Mouse (Mus musculus): ENCODE data around the gene Iqce.
"Not testable (repeated sequence)": the region's sequence is repeated elsewhere in the genome, so short reads cannot be mapped to it uniquely, and the experiment has no call there.

Iqce gene

GRCm38 (mm10) chr5:140704378-140705251, 2.4 kb upstream of the Iqce start, which contains the start of gene Brat1:
TSS of gene Brat1 (plus strand) at chr5:140705011.
- DNase-seq (ENCODE audit: low read depth): peak; percentile 100

- DNase-seq (ENCODE audit: low read depth): peak; percentile 80
Measured at GRCm38 (mm10) chr5:140703480-140704377, 1.6 kb upstream of the Iqce start.

- peak; percentile 33 for DNase-seq (ENCODE audit: low read depth)
Measured at GRCm38 (mm10) chr5:140702618-140703175, 519 bp upstream of the Iqce start.

- peak; percentile 73 for DNase-seq (ENCODE audit: low read depth)
Measured at GRCm38 (mm10) chr5:140701661-140702060, 517 bp downstream of the Iqce start.

DNA sequence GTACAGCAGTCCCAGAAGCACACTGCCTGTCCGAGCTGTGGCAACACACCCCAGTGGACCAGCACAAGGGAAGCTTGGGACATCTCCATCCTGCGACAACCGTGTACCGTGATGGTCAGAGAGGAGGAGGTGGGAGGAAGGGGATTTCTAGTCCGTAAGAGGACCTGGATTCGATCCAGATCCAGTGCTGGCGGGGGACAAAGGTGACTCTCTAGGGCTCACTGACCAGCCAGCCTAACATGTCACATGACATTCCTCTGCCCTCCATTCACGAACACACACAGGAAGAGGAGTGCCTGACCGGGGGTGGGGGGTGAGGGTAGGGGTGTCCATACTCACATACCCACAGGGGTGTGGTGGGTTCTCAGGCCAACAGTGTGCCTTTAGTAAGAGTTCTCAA, 2.4 kb downstream of the Iqce start:
- no peak for DNase-seq (ENCODE audit: low read depth)

- DNase-seq (ENCODE audit: low read depth): no peak
Measured at GRCm38 (mm10) chr5:140695987-140696386, 6.2 kb downstream of the Iqce start.

GRCm38 (mm10) chr5:140688434-140688833, 13.7 kb downstream of the Iqce start:
- DNase-seq (ENCODE audit: low read depth): no peak

DNA sequence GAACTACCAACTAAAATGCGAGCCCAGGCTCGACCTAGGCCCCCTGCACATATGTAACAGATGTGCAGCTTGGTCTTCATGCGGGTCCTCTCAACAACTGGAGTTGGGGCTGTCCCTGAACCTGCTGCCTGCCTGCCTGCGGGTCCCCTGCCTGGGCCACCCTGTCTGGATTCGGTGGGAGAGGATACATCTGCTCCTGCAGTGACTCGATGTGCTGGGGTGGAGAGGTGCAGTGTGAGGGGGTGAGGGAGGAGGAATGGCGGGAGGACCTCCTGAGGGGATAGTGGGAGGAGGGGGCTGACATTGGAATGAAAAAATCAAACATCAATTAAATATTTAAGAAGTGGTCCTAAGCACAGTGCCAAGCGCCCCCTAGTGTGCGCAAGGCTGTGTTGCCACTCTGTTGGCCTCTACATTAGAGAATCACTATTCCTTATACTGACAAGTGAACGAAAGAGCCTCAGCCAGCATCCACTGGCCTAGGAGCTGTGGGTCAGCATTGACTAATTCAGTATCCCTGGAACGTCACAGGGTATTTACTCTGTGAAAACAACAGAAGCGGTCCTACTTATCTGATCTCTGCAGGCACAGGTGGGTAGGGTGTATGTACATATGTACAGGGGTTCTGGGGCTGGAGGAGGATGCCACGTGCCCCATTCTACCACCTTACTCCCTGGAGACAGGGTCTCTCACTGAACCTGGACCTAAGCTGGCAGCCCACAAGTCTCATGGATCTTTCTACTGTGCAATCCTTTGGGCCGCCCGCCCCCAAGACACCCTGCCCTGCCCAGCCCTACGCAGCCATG, 17.6 kb downstream of the Iqce start:
- DNase-seq (ENCODE audit: low read depth): peak; percentile 53

GRCm38 (mm10) chr5:140682113-140682512, 20.1 kb downstream of the Iqce start:
- DNase-seq (ENCODE audit: low read depth): no peak

DNA sequence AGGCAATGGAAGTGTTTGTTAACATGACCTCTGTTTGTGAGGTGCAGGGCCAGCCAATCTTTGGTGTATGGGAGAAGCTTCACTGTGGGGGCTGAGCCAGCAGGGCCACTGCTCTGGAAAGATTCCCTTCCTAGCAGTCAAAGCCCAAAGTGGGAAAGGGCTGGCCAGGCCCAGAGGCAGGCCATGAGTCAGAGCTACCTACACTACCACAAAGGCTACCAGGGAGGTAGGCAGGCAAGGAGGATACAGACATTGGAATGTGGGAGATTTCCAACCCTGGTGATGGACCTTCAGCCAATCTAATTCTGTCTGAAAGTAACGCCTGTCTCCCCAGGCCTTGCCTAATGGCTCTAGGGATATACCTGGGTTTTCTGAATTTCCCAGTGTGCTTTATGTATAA, 21.2 kb downstream of the Iqce start:
- DNase-seq (ENCODE audit: low read depth): no peak

DNA sequence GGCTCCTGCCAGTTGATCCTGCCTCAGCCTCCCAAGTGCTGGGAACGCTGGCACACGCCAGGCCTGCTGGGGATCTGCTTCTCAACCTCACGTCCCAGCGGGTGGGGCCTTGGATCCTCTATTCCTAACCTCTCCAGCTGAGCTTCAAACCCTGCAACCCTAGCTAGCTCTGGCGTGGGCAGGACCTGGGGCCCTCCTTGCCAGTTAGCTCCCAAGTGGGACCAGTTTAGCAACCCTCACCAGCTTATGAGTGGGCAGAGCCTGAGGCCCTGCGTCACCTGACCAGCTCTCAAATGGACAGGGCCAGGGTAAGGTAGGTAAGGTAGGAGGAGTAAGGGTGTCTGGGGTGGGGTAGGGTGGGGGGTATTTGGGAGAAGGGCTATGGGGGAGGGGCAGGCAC, 22.1 kb downstream of the Iqce start:
- DNase-seq (ENCODE audit: low read depth): no peak

DNA sequence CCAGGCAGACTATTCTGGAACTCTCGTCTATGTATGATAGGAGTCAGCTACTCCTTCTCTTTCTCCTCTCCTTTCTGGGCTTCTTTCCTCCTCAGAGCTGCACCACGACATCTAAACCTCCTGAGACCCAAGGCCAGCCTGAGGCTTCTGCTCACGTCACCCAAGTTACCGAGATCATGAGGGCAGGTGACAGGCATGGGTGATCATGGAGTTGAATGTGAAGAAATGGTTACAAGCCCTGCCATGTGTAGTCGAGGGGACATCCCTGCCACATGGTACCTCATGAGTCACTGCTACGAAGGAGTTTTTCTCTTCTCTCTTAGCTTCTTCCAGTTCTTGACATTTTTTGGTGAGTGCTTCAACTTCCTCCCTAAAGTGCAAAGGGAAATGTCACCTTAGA, 25.0 kb downstream of the Iqce start:
- DNase-seq (ENCODE audit: low read depth): no peak

DNA sequence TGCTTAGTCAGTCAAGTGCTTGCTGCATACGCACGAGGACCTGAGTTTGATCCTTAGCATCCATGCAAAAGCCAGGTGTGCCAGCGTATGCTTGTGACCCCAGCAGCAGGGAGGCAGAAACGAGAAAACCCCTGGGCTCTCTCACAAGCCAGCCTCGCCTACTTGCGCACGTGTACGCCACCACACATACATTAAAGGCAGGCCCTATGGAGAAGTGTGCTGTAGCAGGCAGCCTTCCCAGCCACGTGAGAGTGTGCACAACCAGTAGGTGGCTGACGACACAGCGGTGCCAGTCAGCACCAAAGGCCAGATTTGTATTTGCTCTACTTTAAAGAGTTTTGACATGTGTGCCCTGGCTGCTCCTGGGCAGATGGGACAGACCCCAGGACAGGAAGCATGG, 26.5 kb downstream of the Iqce start:
- DNase-seq (ENCODE audit: low read depth): no peak

DNA sequence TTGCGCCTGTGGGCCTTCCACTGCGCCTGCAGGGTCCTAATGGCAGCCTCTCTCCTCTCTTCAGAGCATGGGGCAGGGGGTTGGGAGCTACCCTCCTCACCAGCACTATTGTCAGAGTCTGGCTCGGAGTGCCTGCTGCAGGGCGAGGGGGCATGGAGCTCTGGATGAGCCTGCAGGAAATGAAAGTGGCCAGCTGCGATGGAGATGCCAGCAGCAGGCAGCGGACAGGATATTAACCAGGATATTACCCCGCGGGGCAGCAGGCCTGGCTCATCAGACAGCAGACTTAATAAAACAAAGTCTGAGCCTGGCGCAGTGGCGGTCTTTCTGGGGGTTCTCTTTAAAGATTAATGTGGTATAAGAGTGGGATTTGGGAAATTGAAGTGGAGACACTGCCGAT, 27.1 kb downstream of the Iqce start:
- no peak for DNase-seq (ENCODE audit: low read depth)

- no peak for DNase-seq (ENCODE audit: low read depth)
Measured at GRCm38 (mm10) chr5:140674036-140674435, 28.1 kb downstream of the Iqce start.

DNA sequence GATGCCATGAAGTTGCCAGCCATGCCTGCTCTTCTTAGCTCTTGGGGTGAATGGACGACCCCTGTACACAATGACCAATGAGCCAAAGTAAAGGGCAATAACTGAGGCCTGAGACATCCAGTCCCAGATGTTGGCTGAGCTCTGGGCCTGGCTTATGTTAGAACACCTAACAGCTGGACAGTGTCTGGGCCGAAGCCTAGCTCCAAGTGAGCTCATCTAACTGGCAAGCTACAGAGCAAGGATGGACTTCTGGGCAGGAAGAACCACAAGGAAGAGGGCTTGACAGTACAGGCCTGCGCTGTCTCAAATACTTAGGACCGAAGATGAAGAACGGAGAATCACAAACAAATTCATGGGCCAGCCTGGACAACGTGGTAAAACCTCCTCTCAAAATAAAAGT, 29.6 kb downstream of the Iqce start:
- not testable (repeated sequence) for DNase-seq (ENCODE audit: low read depth)

DNA sequence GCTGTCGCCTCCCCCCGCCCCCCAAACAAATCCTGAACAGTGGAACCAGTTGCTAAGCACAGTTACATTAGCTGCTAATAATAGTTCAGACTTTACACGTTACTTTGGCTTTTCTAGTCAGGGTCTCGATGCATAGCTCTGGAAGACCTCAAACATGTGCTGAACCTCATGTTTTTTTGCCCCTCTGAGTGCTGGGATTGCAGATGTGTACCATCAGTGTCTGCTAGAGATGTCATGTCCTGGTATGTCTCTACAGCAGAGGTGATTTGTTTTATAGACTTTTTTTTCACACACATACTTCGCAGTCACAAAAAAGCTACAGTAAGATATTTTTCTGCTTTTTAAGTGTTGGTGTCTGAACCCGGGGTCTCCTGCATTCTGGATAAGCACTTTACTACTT, 30.1 kb downstream of the Iqce start:
- no peak for DNase-seq (ENCODE audit: low read depth)

GRCm38 (mm10) chr5:140663621-140664180, 38.5 kb downstream of the Iqce start:
- peak; percentile 60 for DNase-seq (ENCODE audit: low read depth)

- no peak for DNase-seq (ENCODE audit: low read depth)
Measured at GRCm38 (mm10) chr5:140662741-140663592, 39.2 kb downstream of the Iqce start.

GRCm38 (mm10) chr5:140661875-140662643, 40.1 kb downstream of the Iqce start:
- no peak for DNase-seq (ENCODE audit: low read depth)
